Mouse (Mus musculus) bone marrow, adult 2 months (tissue): Measurements from ENCODE around the gene Nxn.

ENCODE experiments used
- CTCF ChIP-seq: fragments of 200-500 bp; IDR thresholded peaks from 2 replicates; pipeline ENCODE4 v1.5.1; 2011; ENCODE audit warnings: low read length, control low read depth; ENCODE audit not compliant: control insufficient read depth, insufficient read depth
- POLR2A ChIP-seq: fragments of 200-500 bp; IDR thresholded peaks from 2 replicates; pipeline ENCODE4 v1.6.1; 2011; ENCODE audit warnings: low read depth, mild to moderate bottlenecking, control low read depth, low read length, borderline replicate concordance; ENCODE audit not compliant: control insufficient read depth

DNA sequence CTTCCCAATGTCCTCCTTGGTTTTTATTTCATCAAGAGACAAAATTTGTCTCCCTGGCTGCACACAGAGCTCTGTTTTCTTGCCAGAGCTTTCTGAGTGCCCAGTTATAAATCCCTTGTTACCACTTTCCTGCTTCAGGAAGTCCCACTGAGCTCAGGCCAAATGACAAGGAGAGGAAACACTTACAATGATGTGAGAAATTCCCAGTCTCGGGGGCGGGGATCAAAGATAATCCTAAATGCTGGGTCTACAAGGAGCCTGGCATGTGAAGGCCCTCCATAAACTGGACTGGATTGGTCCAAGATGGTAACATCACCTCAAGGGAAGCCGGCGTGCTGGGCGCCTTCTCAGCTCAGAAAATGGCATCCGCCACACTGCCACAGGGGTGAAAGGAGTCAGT, 106.1 kb downstream of the Nxn start:
- TF ChIP-seq POLR2A (no peak), CTCF (no peak)
